Mouse (Mus musculus) frontal cortex, adult 2 months (tissue): ENCODE results near the gene Galc. TPM values are rescaled to one million over a fixed set of nuclear protein-coding genes. Genes with fewer than 3 reads are reported as not detected.
A peak's percentile ranks its signal among the peaks of the same experiment; 100 is the strongest.

Source experiments
- DNase-seq, 2 experiments: peaks; one replicate each; pipeline ENCODE4 v3.0.0; 2022; ENCODE audit warnings: low spot score in 1 of 2; ENCODE audit errors: extremely low spot score in 1 of 2
- polyA plus RNA-seq: library from polyadenylated mRNA; depleted of rRNA; stranded (reverse); fragments of >200 nt; gene quantifications from 2 replicates; pipeline ENCODE4 v1.2.3, GENCODE M21; 2012; rRNA removed

Gene Galc
- polyA plus RNA-seq, 1 experiment = 34.5 TPM

GRCm38 (mm10) chr12:98187186-98187899 is 71.9 kb downstream of the Galc start:
- DNase-seq = peak; percentile 74 to 79

GRCm38 (mm10) chr12:98181729-98182128 is 77.5 kb downstream of the Galc start:
- DNase-seq = peak; percentile 49 to 89

- DNase-seq = no peak
Observed at GRCm38 (mm10) chr12:98180807-98181206, 78.5 kb downstream of the Galc start.

GRCm38 (mm10) chr12:98180235-98180800 is 78.9 kb downstream of the Galc start:
- no peak for DNase-seq

- no peak for DNase-seq
Observed at GRCm38 (mm10) chr12:98179496-98179895, 79.8 kb downstream of the Galc start.

GRCm38 (mm10) chr12:98176632-98177031 is 82.6 kb downstream of the Galc start:
- no peak for DNase-seq

GRCm38 (mm10) chr12:98161901-98162300 is 97.4 kb downstream of the Galc start:
- no peak for DNase-seq

- no peak for DNase-seq
Observed at GRCm38 (mm10) chr12:98160867-98161266, 98.4 kb downstream of the Galc start.

Other genes starting within 250 kb of the Galc start
- 0.29 and 0.36 TPM in 2 replicates for gene Gpr65, start 9.2 kb upstream of the Galc start, polyA plus RNA-seq